Mouse (Mus musculus) forebrain, postnatal 0 days (tissue): Measurements from ENCODE around the gene Zfp746. TPM values are rescaled to one million over a fixed set of nuclear protein-coding genes. Genes with fewer than 3 reads are reported as not detected.

Source experiments
- ATAC-seq: fragments of 200-750 bp; cut with Nextera tagmentation; 2 replicates; pipeline ENCODE4 v1.8.0; 2017; ENCODE audit warnings: mild to moderate bottlenecking, moderate library complexity
- DNase-seq: peaks from one replicate; pipeline ENCODE4 v3.0.0-alpha.2; 2015
- H3K27ac ChIP-seq: fragments of 300-500 bp; sonication (generic); 2 replicates; pipeline ENCODE4 v1.5.1; 2014; ENCODE audit warnings: low read depth, mild to moderate bottlenecking, antibody characterized with exemption, low read length, moderate library complexity, mixed read lengths
- H3K27me3 ChIP-seq: fragments of 300-500 bp; sonication (generic); 2 replicates; pipeline ENCODE4 v1.6.1; 2014; ENCODE audit warnings: mild to moderate bottlenecking, low read length, mixed read lengths; ENCODE audit not compliant: insufficient read depth
- H3K36me3 ChIP-seq: fragments of 300-500 bp; sonication (generic); 2 replicates; pipeline ENCODE4 v1.6.1; 2014; ENCODE audit warnings: mild to moderate bottlenecking, moderate library complexity; ENCODE audit not compliant: insufficient read depth
- H3K4me1 ChIP-seq: fragments of 300-500 bp; sonication (generic); 2 replicates; pipeline ENCODE4 v1.6.1; 2014; ENCODE audit warnings: antibody characterized with exemption; ENCODE audit not compliant: insufficient read depth
- H3K4me2 ChIP-seq: fragments of 300-500 bp; sonication (generic); 2 replicates; pipeline ENCODE4 v1.6.1; 2014; ENCODE audit warnings: low read depth, mild to moderate bottlenecking, moderate library complexity
- H3K4me3 ChIP-seq: fragments of 300-500 bp; sonication (generic); 2 replicates; pipeline ENCODE4 v1.5.1; 2014; ENCODE audit warnings: low read depth, low read length, mixed read lengths
- H3K9ac ChIP-seq: fragments of 300-500 bp; sonication (generic); 2 replicates; pipeline ENCODE4 v1.6.1; 2014; ENCODE audit warnings: mild to moderate bottlenecking
- H3K9me3 ChIP-seq: fragments of 300-500 bp; sonication (generic); 2 replicates; pipeline ENCODE4 v1.6.1; 2016; ENCODE audit warnings: low read length
- CTCF ChIP-seq: sonication (generic); IDR thresholded peaks from 2 replicates; pipeline ENCODE4 v1.5.1; 2016; ENCODE audit warnings: antibody characterized with exemption, control low read depth, low read depth
- WGBS: fragments of 180-500 bp; shearing (Covaris S2); extraction: QIAGEN DNeasy Blood & Tissue Kit; methylation state at CpG from one replicate; pipeline ENCODE4 v1.1.7; 2014; 5-methylcytosine and 5-hydroxymethylcytosine counted together
- polyA plus RNA-seq: library from polyadenylated mRNA; unstranded; fragments of >200 nt; fragmentation: Nextera tagmentation; extraction: Ambion mirVana; gene quantifications from 2 replicates; pipeline ENCODE4 v1.2.1, GENCODE M21; 2015
- total RNA-seq: library from RNA; depleted of rRNA; stranded (reverse); fragments of >200 nt; gene quantifications from 2 replicates; pipeline ENCODE4 v1.2.3, GENCODE M21; 2014

Zfp746 gene
- total and polyA plus RNA-seq, 2 experiments from 2014 or later: 15.5 to 51.6 TPM

DNA sequence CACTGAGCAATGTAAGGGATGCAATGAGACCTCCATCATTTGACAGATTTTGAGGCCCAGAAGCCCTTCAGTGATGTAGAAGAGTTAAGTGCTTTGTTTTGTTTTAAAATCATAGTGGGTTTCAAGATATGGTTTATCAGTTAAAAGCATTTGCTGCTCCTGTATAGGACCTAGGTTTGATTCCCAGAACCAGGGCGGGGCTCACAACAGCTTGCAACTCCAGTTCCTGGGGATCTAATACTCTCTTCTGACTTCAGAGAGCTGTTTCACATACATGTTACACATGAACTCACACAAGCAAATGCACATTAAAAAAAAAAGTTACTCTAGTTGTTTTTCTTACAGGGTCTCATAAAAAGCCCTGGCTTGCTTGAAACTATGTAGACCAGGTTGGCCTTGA, 25.5 kb downstream of the Zfp746 start:
- DNase-seq: no peak
- peaks cover 29% of the 10 kb centered on the region for H3K36me3 ChIP-seq
- no peak for TF ChIP-seq CTCF
- no peak overlapping the region for H3K9ac ChIP-seq
- H3K9me3 ChIP-seq: no peaks in the 10 kb centered on the region
- ATAC-seq: no peak
- no peak overlapping the region for H3K4me2 ChIP-seq
- WGBS: 89% methylated on average over 1 of the region's 1 CpGs
- H3K4me1 ChIP-seq: no peaks in the 10 kb centered on the region
- no peak overlapping the region for H3K27ac ChIP-seq
- H3K27me3 ChIP-seq: no peaks in the 10 kb centered on the region
- no peak overlapping the region for H3K4me3 ChIP-seq

GRCm38 (mm10) chr6:48060421-48060820, 26.0 kb downstream of the Zfp746 start:
- DNase-seq (no peak), ATAC-seq (no peak)
- no peak overlapping the region for H3K27ac ChIP-seq
- H3K4me2 ChIP-seq: no peak overlapping the region
- no peaks in the 10 kb centered on the region for H3K27me3 ChIP-seq
- H3K4me1 ChIP-seq: no peaks in the 10 kb centered on the region
- H3K4me3 ChIP-seq: no peak overlapping the region
- no peak for TF ChIP-seq CTCF
- no peaks in the 10 kb centered on the region for H3K9me3 ChIP-seq
- WGBS: 71% methylated on average over 2 of the region's 2 CpGs
- H3K36me3 ChIP-seq: peaks cover 26% of the 10 kb centered on the region
- no peak overlapping the region for H3K9ac ChIP-seq

GRCm38 (mm10) chr6:48052136-48052535, 34.3 kb downstream of the Zfp746 start:
- Histone ChIP-seq H3K4me1 (no peaks in the 10 kb centered on the region), H3K27ac (no peak overlapping the region), H3K27me3 (no peaks in the 10 kb centered on the region), H3K9me3 (no peaks in the 10 kb centered on the region), H3K9ac (no peak overlapping the region), H3K4me3 (no peak overlapping the region), H3K36me3 (no peaks in the 10 kb centered on the region), H3K4me2 (no peak overlapping the region)
- no peak for DNase-seq
- no peak for TF ChIP-seq CTCF
- 83% methylated on average over 6 of the region's 6 CpGs for WGBS
- no peak for ATAC-seq

DNA sequence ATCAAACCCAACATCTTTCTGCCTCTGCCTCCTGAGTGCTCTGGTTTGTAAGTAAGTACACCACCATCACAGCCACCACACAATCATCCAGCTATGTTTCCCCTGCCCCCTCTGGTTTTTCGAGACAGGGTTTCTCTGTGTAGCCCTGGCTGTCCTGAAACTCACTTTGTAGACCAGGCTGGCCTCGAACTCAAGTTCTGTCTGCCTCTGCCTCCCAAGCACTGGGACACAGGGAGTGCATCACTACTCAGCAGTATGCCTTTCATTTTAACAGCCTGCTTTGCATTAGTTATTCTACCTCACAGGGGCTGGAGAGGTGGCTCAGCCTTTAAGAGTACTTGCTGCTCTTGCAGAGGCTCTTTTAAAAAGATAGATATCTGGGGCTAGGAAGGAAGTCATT, 34.7 kb downstream of the Zfp746 start:
- Histone ChIP-seq H3K9ac (no peak overlapping the region), H3K27me3 (no peaks in the 10 kb centered on the region), H3K36me3 (no peaks in the 10 kb centered on the region), H3K4me2 (no peak overlapping the region), H3K4me1 (peaks cover 5% of the 10 kb centered on the region; the same call in 1 of the 2 replicates), H3K4me3 (no peak overlapping the region), H3K9me3 (no peaks in the 10 kb centered on the region), H3K27ac (no peak overlapping the region)
- TF ChIP-seq CTCF: no peak
- ATAC-seq (no peak), DNase-seq (no peak)
- 91% methylated on average over 2 of the region's 2 CpGs for WGBS

- TF ChIP-seq CTCF: no peak
Measured at GRCm38 (mm10) chr6:48049273-48050065, 36.9 kb downstream of the Zfp746 start.

DNA sequence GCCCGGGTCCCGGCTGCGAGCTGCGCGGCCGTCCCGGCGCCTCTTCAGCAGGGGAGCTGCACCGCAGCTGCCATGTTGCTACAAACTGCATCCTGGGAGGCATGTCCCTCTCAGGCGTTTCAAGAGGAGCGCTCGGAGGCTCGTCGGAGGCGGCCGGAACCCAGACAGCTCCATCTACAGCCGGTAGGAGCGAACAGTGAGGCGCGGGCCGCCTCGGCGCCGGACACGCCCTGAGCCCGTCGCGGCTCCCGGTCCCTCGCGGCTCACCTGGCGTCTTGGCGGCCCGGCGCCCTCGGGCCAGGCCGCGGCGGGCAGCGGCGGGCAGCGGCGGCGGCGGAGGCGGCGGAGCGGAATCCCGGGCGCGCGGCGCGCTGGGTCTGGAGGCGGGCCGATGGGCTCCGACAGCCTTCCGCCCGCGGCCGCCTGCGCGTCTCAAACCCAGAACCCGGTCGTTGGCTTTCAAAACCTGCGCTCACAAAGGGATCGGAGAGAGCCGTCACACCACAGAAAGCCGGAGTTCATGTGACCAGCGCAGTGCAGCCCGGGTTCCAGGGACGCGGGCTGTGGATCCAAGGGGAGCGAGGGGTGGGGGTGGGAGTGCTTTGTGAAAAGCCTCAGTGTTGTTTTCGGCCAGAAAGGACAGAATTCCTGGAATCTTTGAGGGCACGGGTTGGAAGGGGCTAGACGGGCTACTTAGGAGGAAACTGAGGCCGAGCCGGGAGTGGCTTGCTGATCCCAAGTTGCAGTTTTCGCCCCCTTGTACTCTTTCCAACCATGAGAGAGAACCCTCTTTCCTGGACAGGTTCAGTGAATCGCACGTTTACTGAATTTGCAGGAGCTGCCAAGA, 37.7 kb downstream of the Zfp746 start, which contains the start of gene Zfp777:
Gene Zfp777 (minus strand): TSS at position 486 of the 847 bp plus-strand sequence.
- TF ChIP-seq CTCF: peak; percentile 69
- peak within 1 kb of the TSS; percentile 88 for H3K9ac ChIP-seq
- H3K27ac ChIP-seq: peak within 1 kb of the TSS; percentile 96
- WGBS: 2% methylated on average over 63 of the region's 82 CpGs
- no peaks in the 10 kb centered on the region for H3K27me3 ChIP-seq
- ATAC-seq (peak; percentile 96), DNase-seq (peak; percentile 89)
- peak within 1 kb of the TSS; percentile 85 for H3K4me2 ChIP-seq
- H3K4me1 ChIP-seq: peaks cover 6% of the 10 kb centered on the region; the same call in 1 of the 2 replicates
- no peaks in the 10 kb centered on the region for H3K9me3 ChIP-seq
- peaks cover 11% of the 10 kb centered on the region for H3K36me3 ChIP-seq
- peak within 1 kb of the TSS; percentile 73 for H3K4me3 ChIP-seq

More at GRCm38 (mm10) chr6:48049273-48050065, 36.9 kb downstream of the Zfp746 start:
- WGBS: 46% methylated on average over 9 of the region's 9 CpGs
- DNase-seq (no peak), ATAC-seq (no peak)
- Histone ChIP-seq H3K4me3 (peak overlapping the region; percentile 73), H3K4me1 (peaks cover 6% of the 10 kb centered on the region; the same call in 1 of the 2 replicates), H3K9me3 (no peaks in the 10 kb centered on the region), H3K9ac (peak overlapping the region; percentile 88), H3K27ac (peak overlapping the region; percentile 96), H3K4me2 (peak overlapping the region; percentile 85), H3K27me3 (no peaks in the 10 kb centered on the region), H3K36me3 (peaks cover 3% of the 10 kb centered on the region; the same call in 1 of the 2 replicates)
